Mouse (Mus musculus) midbrain, embryonic 13.5 days (tissue): ENCODE data around the gene Llgl2. TPM values are rescaled to one million over a fixed set of nuclear protein-coding genes. Genes with fewer than 3 reads are reported as not detected.

ENCODE experiments used
- ATAC-seq: fragments of 200-750 bp; cut with Nextera tagmentation; 2 replicates; pipeline ENCODE4 v1.8.0; 2017; ENCODE audit warnings: mild to moderate bottlenecking, moderate TSS enrichment, moderate library complexity
- H3K27ac ChIP-seq: fragments of 300-500 bp; sonication (generic); 2 replicates; pipeline ENCODE4 v1.5.1; 2015; ENCODE audit warnings: inconsistent platforms, mild to moderate bottlenecking, moderate library complexity
- H3K27me3 ChIP-seq: fragments of 300-500 bp; sonication (generic); 2 replicates; pipeline ENCODE4 v1.6.1; 2015; ENCODE audit warnings: mild to moderate bottlenecking, inconsistent platforms
- H3K36me3 ChIP-seq: fragments of 300-500 bp; sonication (generic); 2 replicates; pipeline ENCODE4 v1.6.1; 2015; ENCODE audit warnings: mild to moderate bottlenecking, inconsistent platforms
- H3K4me1 ChIP-seq: fragments of 300-500 bp; sonication (generic); replicated peaks from 2 replicates; pipeline ENCODE4 v1.6.1; 2015; ENCODE audit warnings: inconsistent platforms
- H3K4me2 ChIP-seq: fragments of 300-500 bp; sonication (generic); replicated peaks from 2 replicates; pipeline ENCODE4 v1.6.1; 2015; ENCODE audit warnings: moderate library complexity, mild to moderate bottlenecking, inconsistent platforms
- H3K4me3 ChIP-seq: fragments of 300-500 bp; sonication (generic); replicated peaks from 2 replicates; pipeline ENCODE4 v1.5.1; 2015; ENCODE audit warnings: mild to moderate bottlenecking, inconsistent platforms
- H3K9ac ChIP-seq: fragments of 300-500 bp; sonication (generic); replicated peaks from 2 replicates; pipeline ENCODE4 v1.6.1; 2015; ENCODE audit warnings: mild to moderate bottlenecking, inconsistent platforms
- H3K9me3 ChIP-seq: fragments of 300-500 bp; sonication (generic); 2 replicates; pipeline ENCODE4 v1.6.1; 2016; ENCODE audit warnings: mild to moderate bottlenecking, inconsistent platforms
- WGBS: fragments of 180-500 bp; shearing (Covaris S2); methylation state at CpG from one replicate; pipeline ENCODE4 v1.1.7; 2015; 5-methylcytosine and 5-hydroxymethylcytosine counted together
- polyA plus RNA-seq: library from polyadenylated mRNA; unstranded; fragments of >200 nt; fragmentation: Nextera tagmentation; extraction: Ambion mirVana; gene quantifications from 2 replicates; pipeline ENCODE4 v1.2.1, GENCODE M21; 2015

The Llgl2 gene
- polyA plus RNA-seq, 1 experiment from 2014 or later: 0.66 TPM

- no peak overlapping the region for H3K27ac ChIP-seq
- no peaks in the 10 kb centered on the region for H3K9me3 ChIP-seq
- no peaks in the 10 kb centered on the region for H3K36me3 ChIP-seq
- no peak overlapping the region for H3K9ac ChIP-seq
- no peak for ATAC-seq
- no peaks in the 10 kb centered on the region for H3K4me1 ChIP-seq
- H3K4me3 ChIP-seq: no peak overlapping the region
- H3K4me2 ChIP-seq: no peak overlapping the region
- no peaks in the 10 kb centered on the region for H3K27me3 ChIP-seq
- 89% methylated on average over 8 of the region's 8 CpGs for WGBS
Observed at GRCm38 (mm10) chr11:115869393-115869792, 45.5 kb downstream of the Llgl2 start.

- 65% methylated on average over 4 of the region's 4 CpGs for WGBS
Observed at GRCm38 (mm10) chr11:115872437-115872836, 48.6 kb downstream of the Llgl2 start.

GRCm38 (mm10) chr11:115875935-115876334 is 52.1 kb downstream of the Llgl2 start:
- Histone ChIP-seq H3K4me1 (no peaks in the 10 kb centered on the region), H3K27ac (no peak overlapping the region), H3K27me3 (no peaks in the 10 kb centered on the region), H3K9me3 (no peaks in the 10 kb centered on the region), H3K4me2 (no peak overlapping the region), H3K36me3 (no peaks in the 10 kb centered on the region), H3K4me3 (no peak overlapping the region), H3K9ac (no peak overlapping the region)
- ATAC-seq: no peak
- WGBS: 91% methylated on average over 3 of the region's 3 CpGs

More at GRCm38 (mm10) chr11:115872437-115872836, 48.6 kb downstream of the Llgl2 start:
- H3K27ac ChIP-seq: no peak overlapping the region
- no peaks in the 10 kb centered on the region for H3K9me3 ChIP-seq
- no peaks in the 10 kb centered on the region for H3K4me1 ChIP-seq
- H3K4me3 ChIP-seq: no peak overlapping the region
- no peak overlapping the region for H3K9ac ChIP-seq
- no peak for ATAC-seq
- H3K4me2 ChIP-seq: no peak overlapping the region
- H3K36me3 ChIP-seq: no peaks in the 10 kb centered on the region
- H3K27me3 ChIP-seq: no peaks in the 10 kb centered on the region

GRCm38 (mm10) chr11:115876438-115876837 is 52.6 kb downstream of the Llgl2 start:
- H3K27ac ChIP-seq: no peak overlapping the region
- H3K4me3 ChIP-seq: no peak overlapping the region
- no peak overlapping the region for H3K9ac ChIP-seq
- no peaks in the 10 kb centered on the region for H3K36me3 ChIP-seq
- H3K4me2 ChIP-seq: no peak overlapping the region
- WGBS: 80% methylated on average over 5 of the region's 5 CpGs
- ATAC-seq: no peak
- no peaks in the 10 kb centered on the region for H3K9me3 ChIP-seq
- no peaks in the 10 kb centered on the region for H3K4me1 ChIP-seq
- no peaks in the 10 kb centered on the region for H3K27me3 ChIP-seq

GRCm38 (mm10) chr11:115877174-115877755 is 53.4 kb downstream of the Llgl2 start:
- no peaks in the 10 kb centered on the region for H3K4me1 ChIP-seq
- no peak overlapping the region for H3K4me2 ChIP-seq
- no peak overlapping the region for H3K4me3 ChIP-seq
- H3K9me3 ChIP-seq: no peaks in the 10 kb centered on the region
- no peak overlapping the region for H3K27ac ChIP-seq
- no peak overlapping the region for H3K9ac ChIP-seq
- WGBS: 80% methylated on average over 6 of the region's 6 CpGs
- ATAC-seq: no peak
- H3K27me3 ChIP-seq: no peaks in the 10 kb centered on the region
- H3K36me3 ChIP-seq: no peaks in the 10 kb centered on the region

- no peaks in the 10 kb centered on the region for H3K36me3 ChIP-seq
- 83% methylated on average over 8 of the region's 8 CpGs for WGBS
- H3K4me1 ChIP-seq: no peaks in the 10 kb centered on the region
- H3K9me3 ChIP-seq: no peaks in the 10 kb centered on the region
- H3K9ac ChIP-seq: no peak overlapping the region
- H3K4me2 ChIP-seq: no peak overlapping the region
- ATAC-seq: no peak
- no peaks in the 10 kb centered on the region for H3K27me3 ChIP-seq
- H3K27ac ChIP-seq: no peak overlapping the region
- H3K4me3 ChIP-seq: no peak overlapping the region
Observed at GRCm38 (mm10) chr11:115878071-115878470, 54.2 kb downstream of the Llgl2 start.

- Histone ChIP-seq H3K9me3 (no peaks in the 10 kb centered on the region), H3K9ac (no peak overlapping the region), H3K27ac (no peak overlapping the region), H3K4me2 (no peak overlapping the region), H3K36me3 (no peaks in the 10 kb centered on the region), H3K4me3 (no peak overlapping the region), H3K27me3 (peaks cover 12% of the 10 kb centered on the region; the same call in 1 of the 2 replicates), H3K4me1 (no peaks in the 10 kb centered on the region)
- 25% methylated on average over 5 of the region's 5 CpGs for WGBS
- ATAC-seq: no peak
Observed at GRCm38 (mm10) chr11:115881002-115881401, 57.2 kb downstream of the Llgl2 start.

GRCm38 (mm10) chr11:115883251-115883650 is 59.4 kb downstream of the Llgl2 start:
- Histone ChIP-seq H3K9me3 (no peaks in the 10 kb centered on the region), H3K4me3 (no peak overlapping the region), H3K27ac (no peak overlapping the region), H3K4me1 (no peaks in the 10 kb centered on the region), H3K4me2 (no peak overlapping the region), H3K36me3 (no peaks in the 10 kb centered on the region), H3K9ac (no peak overlapping the region), H3K27me3 (peaks cover 12% of the 10 kb centered on the region; the same call in 1 of the 2 replicates)
- ATAC-seq: no peak
- WGBS: 33% methylated on average over 17 of the region's 17 CpGs

GRCm38 (mm10) chr11:115884361-115884760 is 60.5 kb downstream of the Llgl2 start:
- no peak for ATAC-seq
- 92% methylated on average over 3 of the region's 3 CpGs for WGBS
- no peaks in the 10 kb centered on the region for H3K9me3 ChIP-seq
- H3K4me1 ChIP-seq: no peaks in the 10 kb centered on the region
- no peak overlapping the region for H3K4me2 ChIP-seq
- peaks cover 12% of the 10 kb centered on the region; the same call in 1 of the 2 replicates for H3K27me3 ChIP-seq
- no peak overlapping the region for H3K27ac ChIP-seq
- no peaks in the 10 kb centered on the region for H3K36me3 ChIP-seq
- no peak overlapping the region for H3K9ac ChIP-seq
- H3K4me3 ChIP-seq: no peak overlapping the region

- no peak overlapping the region for H3K4me2 ChIP-seq
- peaks cover 12% of the 10 kb centered on the region; the same call in 1 of the 2 replicates for H3K27me3 ChIP-seq
- H3K4me3 ChIP-seq: no peak overlapping the region
- H3K4me1 ChIP-seq: no peaks in the 10 kb centered on the region
- ATAC-seq: no peak
- H3K27ac ChIP-seq: no peak overlapping the region
- H3K9ac ChIP-seq: no peak overlapping the region
- 81% methylated on average over 11 of the region's 11 CpGs for WGBS
- no peaks in the 10 kb centered on the region for H3K36me3 ChIP-seq
- H3K9me3 ChIP-seq: no peaks in the 10 kb centered on the region
Observed at GRCm38 (mm10) chr11:115885281-115885680, 61.4 kb downstream of the Llgl2 start.

GRCm38 (mm10) chr11:115886446-115886845 is 62.6 kb downstream of the Llgl2 start:
- Histone ChIP-seq H3K4me2 (no peak overlapping the region), H3K4me1 (no peaks in the 10 kb centered on the region), H3K9me3 (no peaks in the 10 kb centered on the region), H3K4me3 (no peak overlapping the region), H3K27ac (no peak overlapping the region), H3K27me3 (peaks cover 12% of the 10 kb centered on the region; the same call in 1 of the 2 replicates), H3K36me3 (no peaks in the 10 kb centered on the region), H3K9ac (no peak overlapping the region)
- WGBS: 94% methylated on average over 11 of the region's 11 CpGs
- ATAC-seq: no peak

GRCm38 (mm10) chr11:115888020-115888419 is 64.2 kb downstream of the Llgl2 start:
- Histone ChIP-seq H3K36me3 (peaks cover 11% of the 10 kb centered on the region), H3K27me3 (peaks cover 12% of the 10 kb centered on the region; the same call in 1 of the 2 replicates), H3K4me3 (no peak overlapping the region), H3K9ac (no peak overlapping the region), H3K4me2 (no peak overlapping the region), H3K4me1 (no peaks in the 10 kb centered on the region), H3K27ac (no peak overlapping the region), H3K9me3 (no peaks in the 10 kb centered on the region)
- WGBS: 85% methylated on average over 5 of the region's 5 CpGs
- ATAC-seq: no peak

GRCm38 (mm10) chr11:115889159-115889558 is 65.3 kb downstream of the Llgl2 start:
- Histone ChIP-seq H3K36me3 (peaks cover 22% of the 10 kb centered on the region), H3K4me3 (no peak overlapping the region), H3K27ac (no peak overlapping the region), H3K4me1 (no peaks in the 10 kb centered on the region), H3K9ac (no peak overlapping the region), H3K4me2 (no peak overlapping the region), H3K9me3 (no peaks in the 10 kb centered on the region), H3K27me3 (peaks cover 3% of the 10 kb centered on the region; the same call in 1 of the 2 replicates)
- WGBS: 90% methylated on average over 6 of the region's 6 CpGs
- ATAC-seq: no peak
